Mouse (Mus musculus): ENCODE results near the gene Magi3.
A peak's percentile ranks its signal among the peaks of the same experiment; 100 is the strongest.

Gene Magi3

DNA sequence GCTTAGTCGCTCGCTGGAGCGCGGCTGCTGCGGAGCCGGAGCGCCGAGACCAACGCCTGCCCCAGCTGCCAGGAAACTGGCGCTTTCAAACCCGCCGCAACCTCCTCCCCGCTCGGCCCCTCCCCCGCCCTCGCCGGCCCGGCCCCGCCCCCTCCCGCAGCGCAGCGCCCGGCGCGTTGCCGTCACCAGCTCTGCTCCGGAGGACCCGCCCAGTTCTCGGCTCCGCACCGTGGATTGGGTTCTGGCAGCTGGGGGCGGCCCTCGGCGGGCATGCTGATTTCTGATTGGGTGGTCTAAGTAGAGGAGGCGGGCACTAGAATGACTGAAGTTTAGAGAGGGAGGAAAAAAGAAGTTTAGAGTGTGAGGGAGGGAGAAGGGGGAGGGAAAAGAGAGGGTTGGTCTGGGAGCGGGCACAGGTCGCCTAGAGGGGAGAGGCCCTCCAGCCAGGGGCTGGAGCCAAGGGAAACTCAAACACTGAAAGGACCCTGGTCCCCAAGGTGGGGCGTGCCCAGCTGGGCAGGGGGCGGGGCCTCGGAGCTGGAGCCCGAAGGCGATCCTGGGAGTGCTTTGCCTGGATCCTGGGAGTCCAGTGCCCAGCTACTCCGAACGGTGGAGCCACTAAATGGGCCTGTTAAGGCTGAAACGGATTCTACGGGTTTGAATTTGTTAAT is at the start of gene Magi3:
TSS of gene Magi3 (minus strand) at position 80 of the 671 bp plus-strand sequence.
- DNase-seq (ENCODE audit: low spot score): peak; percentile 97

DNA sequence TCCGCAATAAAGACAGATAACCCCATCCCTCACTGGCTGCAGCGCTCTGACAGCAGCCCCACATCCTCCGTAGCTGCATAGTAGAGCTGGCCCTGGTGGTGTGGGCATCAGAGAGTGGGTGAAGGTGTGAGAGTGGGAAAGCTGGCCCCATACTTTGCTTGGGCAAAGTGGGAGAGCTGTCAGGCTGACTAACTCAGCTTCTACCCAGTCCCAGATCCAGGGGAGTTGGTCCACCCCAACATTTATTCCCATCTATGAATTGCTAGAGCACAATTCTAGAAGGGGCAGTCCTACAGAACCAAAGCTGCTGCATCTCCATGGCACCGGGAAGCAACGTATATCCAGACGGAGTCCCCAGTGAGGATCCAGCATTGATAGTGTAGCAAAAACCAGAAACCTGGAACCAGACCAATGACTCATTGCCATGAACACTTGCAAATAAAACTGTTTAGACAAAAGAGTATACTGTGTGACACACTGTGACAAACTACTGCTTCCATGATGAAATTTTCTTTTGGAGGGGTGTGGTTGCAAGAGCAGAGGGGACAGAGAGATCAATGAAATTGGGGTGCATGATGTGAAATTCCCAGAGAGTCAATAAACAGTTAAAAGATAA is 44.5 kb upstream of the Magi3 start:
- DNase-seq (ENCODE audit: low spot score): no peak

DNA sequence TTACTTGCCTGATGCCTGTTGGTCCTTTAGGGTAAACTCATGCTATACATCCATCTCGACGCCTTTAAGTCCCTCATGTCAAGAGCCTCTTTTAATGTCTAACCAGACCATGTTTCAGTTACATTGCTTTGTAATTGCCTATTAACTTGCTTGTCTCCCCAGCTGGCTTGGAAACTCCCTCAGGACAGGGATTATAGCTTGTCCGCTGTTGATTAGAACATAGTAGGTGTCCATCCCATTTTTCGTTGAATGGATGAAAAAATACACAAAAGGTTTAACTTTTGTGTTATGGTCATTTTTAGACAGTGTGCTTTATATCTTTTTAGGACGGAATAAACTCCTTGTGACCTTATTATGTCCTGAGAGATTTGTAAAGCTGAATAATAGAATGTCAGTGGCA is 40.0 kb upstream of the Magi3 start:
- DNase-seq (ENCODE audit: low spot score): no peak

DNA sequence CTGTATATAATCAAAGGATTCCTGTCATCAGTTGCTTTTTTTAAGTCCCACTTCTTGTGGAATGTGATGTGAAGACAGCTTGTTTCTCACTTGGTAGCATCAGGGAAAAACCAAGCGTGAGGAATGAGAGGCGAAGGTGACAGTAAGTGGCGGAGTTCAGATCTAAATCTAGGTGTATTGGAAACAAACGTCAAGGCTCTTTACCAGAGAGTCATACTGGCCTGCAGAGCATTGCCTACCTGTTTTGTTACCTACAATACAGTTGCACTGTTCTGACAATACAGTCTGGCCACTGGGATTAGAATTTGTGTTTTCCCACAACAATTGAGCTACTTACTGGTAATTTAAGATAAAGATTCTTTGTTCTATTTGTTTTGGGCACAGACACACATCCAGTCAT is 39.0 kb upstream of the Magi3 start:
- no peak for DNase-seq (ENCODE audit: low spot score)

DNA sequence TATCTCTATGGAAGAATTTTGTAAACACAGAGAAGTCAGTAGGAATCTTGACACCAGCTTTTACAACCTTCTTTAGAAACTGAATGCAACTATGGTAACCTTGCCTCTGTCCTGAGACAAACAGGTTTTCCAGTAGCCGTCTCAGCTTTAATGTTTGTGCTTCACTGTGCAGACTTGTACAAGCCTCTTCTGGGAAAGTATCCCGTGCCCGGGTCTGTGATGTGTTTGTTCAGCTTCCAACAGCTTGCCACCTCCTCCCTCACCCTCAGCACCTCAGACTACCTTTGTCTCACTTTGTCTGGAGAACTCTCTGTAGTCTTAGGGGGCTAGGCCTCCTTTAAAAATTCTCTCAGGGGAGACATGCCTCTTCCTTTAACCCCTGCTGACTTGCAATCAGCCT is 36.9 kb upstream of the Magi3 start:
- no peak for DNase-seq (ENCODE audit: low spot score)

DNA sequence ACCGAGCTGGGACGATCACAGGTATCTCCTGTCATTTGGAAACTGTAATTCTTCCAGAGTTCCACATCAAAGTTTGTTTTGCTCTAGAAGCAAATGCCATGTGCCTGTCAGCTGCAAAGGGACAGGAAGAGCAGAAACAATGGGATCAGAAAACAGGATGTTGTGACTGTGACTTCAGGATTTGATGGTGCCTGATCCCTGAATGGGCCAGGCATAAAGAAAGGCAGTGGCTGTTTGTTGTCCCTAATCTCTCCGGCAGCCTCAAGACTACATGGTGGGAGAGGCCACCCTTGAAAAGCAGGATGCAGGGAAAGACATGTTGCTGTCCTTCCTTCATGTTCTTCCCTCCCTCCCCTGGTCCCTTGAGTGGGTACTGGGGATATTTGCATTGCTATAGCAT is 33.6 kb upstream of the Magi3 start:
- DNase-seq (ENCODE audit: low spot score): no peak

DNA sequence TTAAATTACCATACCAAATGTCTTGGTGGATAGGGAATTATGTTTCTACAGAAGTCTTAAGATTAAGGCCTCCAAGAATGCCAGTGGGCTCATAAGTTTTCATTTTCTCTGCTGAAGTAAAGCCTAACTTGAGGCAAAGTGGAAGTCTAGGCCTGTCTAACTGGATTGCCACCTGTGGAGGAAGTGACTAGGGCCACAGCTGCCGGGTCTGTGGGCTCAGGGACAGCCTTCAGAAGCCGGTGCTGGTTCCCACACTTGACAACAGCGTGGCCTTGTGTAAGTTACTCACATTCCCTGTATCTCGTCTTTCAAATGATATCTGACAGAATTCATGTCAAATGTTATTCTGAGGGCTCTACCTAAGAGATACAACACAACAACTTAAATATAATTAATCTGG is 27.7 kb upstream of the Magi3 start:
- no peak for DNase-seq (ENCODE audit: low spot score)

DNA sequence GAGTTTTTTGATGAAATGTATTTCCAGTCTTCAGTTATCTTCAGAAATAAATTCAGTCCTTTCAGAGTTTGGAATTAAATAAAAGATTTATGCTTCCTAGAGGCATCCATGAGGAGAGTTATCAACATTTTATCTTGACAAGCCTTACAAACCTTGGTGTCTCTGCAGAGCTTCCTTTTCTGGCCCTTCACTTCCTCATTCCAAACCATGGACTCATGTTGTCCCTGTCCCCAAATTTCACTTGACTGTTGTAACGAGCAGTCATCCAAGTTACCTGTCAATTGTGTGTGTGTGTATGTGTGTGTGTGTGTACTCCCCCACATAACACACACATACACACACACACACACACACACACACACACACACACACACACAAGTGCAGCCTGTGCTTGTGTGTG is 26.9 kb upstream of the Magi3 start:
- no peak for DNase-seq (ENCODE audit: low spot score)

DNA sequence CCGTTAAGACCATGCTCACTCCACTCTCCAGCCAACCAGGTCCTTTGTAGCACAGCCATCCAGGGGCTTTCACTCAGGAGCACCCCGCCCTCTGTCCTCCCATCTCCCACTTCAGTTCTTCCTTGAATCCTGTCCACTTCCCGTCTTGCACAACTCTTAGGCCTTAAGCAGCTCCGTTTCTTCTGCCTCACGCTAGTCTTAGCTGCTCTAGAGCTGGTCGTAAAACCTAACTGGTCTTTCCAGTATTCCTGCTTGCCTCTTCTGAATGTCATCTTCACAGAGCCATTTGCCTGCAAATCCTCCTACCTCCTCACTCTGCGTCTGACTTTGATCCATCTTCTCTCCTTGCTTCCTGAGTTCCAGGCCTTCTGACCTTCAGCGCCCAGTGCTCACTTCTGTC is 24.2 kb upstream of the Magi3 start:
- DNase-seq (ENCODE audit: low spot score): no peak

DNA sequence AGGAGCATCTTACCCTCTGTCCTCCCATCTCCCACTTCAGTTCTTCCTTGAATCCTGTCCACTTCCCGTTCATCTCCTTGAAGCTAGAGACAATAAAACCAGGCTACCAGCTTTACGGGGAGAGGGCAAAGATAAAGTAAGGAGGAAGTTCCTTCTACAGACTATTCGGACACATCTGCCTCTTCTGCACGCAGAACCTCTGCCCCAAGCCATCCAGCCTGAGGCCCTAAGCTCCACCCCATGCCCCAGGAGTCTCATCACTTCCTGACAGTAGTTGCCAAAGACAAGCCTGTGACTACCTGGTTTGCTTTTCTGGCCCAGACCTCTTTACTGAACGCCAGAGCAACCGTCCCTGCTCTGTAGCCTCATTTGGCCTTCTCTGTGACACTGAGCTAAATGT is 23.8 kb upstream of the Magi3 start:
- no peak for DNase-seq (ENCODE audit: low spot score)

DNA sequence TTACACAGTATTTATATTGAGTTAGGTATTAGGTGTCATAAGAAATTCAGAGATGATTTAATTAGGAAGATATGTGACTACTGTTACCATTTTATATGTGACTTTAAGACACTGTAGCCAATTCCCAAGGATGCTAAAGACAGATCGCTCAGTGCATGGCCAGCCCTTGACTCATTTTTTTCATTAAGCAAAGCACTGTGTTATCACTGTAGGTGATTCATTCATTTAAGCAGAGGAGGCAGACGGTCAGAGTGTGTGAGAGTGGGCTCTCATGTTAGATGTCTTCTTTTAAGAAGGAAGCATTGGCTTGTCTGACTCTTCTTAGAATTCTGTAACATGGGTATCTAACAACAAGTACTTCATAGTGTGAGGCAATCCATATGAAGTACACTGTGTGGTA is 19.6 kb upstream of the Magi3 start:
- no peak for DNase-seq (ENCODE audit: low spot score)

DNA sequence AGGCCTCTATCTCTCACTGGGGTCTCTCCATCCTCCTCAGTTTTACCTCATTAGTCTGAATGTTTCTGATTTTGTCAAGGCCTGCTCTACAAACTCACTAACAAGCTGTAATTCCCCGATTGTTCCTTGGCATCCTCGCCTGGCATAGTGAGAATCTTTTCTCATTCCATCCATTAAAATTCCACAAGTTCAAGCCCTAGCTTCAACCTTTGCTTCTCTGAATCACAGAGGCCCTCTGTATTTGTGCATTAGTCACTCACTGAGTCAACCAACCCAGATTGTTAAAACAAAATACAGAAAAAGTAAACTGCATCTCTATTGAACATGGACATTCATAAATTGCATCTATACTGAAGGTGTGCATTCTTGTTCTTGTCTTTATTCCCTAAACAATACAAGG is 19.2 kb upstream of the Magi3 start:
- no peak for DNase-seq (ENCODE audit: low spot score)

DNA sequence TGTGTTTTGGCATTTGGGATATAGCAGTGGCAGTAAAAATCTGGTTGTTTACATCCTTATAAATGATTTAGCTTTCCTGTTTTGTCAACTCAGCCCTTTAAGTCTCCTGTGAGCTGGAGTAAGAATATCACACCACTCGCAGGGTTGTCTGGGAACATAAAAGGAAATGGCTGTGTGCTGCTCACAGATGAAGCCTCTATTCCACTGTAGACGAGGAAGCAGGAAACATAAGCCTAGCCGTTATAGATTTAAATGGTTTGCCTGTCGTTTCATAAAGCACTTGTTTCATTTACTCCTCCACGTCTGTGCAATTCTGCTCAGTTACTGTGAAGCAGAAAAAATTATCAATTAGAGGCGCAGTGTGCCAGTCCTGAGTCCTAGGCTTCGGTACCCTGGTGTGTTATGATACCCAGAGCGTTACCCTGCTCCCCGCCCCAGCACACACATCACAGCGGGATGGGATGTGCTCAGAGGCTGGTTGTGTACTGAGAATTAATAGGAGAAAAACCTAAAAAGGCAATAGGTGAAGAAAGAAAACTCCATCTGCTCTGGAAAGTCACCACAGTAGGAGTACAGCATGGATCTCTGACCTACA is 17.8 kb upstream of the Magi3 start:
- no peak for DNase-seq (ENCODE audit: low spot score)

DNA sequence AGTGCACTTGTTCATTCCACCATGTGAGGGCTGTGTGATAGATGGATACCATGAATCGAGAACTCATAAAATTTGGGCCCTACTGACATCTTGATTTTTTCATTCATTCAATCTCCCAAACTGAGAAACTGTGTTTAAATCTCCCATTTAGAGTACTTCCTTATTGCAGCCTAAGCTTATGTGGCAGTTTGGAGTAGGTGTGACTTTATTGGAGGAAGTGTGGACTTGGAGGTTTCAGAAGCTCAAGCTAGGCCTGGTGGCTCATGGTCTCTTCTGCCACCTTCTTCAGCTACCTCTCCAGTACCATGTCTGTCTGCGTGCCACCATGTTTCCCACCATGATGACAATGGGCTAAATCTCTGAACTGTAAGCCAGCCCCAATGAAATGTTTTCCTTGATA is 15.9 kb upstream of the Magi3 start:
- DNase-seq (ENCODE audit: low spot score): no peak

DNA sequence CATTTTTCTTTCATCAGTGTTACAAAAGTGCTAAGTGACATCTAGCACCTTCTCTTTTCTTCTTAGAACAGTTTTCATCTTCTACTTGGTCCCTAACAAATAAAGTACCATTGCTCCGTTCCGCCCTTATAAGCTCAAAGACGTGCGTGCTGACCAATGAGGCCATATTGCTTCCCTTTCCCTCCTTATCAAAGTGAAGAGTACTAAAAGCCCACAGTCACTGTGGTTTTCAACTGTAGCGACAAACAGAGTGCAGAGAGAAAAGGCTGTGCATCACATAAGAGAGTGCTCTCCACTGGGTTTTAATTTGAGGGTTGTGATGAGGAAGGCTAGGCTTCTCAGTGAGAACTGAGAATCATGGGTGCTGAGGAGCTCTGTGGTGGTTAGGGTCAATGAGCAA is 14.9 kb upstream of the Magi3 start:
- DNase-seq (ENCODE audit: low spot score): no peak

DNA sequence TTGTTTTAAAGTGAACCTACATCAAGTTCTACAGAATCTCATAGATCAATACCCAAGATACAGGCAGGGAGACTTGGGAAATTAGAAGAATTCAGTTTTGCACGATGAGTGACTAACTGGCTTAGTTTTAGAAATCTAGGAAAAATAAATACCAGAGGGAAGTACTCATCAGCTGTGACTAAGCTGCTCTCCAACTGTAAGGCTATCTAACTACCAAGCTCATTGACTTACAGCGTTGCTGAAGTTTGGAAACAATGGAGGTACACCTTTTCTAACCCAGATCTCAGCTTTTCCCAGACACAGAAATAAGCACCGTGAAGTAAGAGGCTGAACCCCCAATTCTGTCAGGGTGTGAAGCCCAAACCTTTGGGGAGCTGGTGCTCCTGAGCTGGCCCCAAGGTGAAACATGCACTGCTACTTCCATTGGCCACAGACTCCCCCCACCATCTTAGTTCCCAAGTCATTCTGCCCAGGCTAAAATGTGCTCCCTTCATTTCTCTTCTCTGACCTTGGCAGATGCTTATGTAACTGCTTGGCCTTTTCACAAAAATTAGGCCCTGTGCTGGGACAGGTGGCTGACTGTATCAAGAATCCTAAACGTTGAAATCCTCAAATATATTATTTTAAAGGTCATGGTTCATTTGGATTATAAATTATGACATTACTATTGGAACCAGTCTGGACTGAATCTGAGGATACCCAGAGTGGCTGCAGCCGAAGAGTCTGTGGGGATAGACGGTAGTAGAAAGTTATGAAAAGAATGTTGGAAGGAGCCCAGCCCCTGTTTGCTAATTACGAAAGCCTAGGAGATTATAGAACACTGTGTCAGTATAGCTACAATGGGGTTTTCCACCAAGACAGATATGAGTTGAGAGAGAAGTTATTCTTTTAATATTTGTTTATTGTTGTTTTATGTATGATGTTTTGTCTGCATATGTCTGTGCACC is 13.5 kb upstream of the Magi3 start:
- DNase-seq (ENCODE audit: low spot score): no peak

DNA sequence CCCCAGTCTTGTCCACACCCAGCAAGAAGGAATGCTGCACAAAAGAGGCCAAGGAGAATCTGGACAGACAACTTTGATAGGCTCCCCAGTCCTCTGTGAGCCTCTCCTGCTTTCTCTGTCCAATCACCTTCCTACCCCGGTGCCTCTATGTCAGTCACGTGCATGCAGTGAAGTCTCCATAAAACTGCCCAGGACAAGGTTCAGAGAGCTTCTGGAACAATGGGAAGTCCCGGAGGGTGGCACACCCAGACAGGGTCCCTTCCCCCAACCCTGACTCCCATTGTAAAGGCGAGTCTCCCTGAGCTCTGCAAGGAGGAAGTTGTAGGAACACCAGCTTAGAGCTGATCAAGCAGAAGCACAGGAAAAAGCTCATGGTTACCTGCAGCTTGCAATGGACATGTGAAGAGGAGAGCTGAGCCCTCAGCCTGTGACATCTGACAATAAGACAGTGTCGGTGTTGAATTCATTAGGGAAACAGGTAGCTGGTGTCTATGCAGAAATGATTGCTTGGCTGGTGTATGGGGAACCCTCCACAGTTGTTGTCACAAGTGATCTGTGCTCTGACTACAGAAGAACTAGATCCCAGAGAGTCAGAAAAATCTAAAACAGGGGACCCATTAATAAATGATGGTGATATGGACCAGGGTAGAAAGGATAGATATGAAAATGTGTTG is 7.4 kb upstream of the Magi3 start:
- no peak for DNase-seq (ENCODE audit: low spot score)

DNA sequence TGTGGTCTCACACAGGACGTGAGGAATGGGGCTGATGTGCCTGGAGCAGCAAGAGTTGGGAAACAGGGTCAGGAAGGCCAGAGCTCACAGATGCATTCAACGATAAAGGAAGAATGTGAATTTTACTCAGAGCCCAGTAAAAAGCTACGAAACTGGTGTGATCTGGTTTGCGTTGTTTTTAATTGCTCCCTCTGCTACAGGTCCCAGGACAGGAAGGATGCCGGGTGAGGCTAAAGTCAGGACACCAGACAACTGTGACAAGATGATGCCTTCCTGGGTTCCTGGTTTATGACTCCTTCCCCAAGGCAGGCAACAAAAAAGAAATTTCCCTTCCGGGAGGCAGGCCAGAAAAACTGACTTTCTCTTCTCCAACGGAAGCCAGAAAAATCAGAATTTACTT is 6.6 kb upstream of the Magi3 start:
- no peak for DNase-seq (ENCODE audit: low spot score)

DNA sequence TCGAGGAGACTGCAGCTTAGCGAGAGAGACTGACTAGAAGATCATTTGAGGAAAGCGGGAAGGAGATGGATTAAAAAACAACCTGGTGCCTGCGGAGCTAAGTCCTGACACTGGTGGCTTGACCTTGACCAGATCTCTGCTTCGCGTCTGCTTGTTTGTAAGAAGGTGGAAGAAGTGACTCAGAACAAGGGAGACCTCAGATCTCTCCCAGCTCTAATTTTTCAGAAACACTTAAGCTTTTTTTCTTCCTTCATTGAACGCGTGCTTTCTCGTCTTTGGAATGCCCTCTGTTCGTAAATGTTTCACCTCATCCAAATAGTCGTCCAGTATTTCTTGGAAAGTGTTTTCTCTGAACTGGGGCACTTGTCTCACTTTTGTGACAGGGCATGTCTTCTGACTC is 982 bp upstream of the Magi3 start:
- no peak for DNase-seq (ENCODE audit: low spot score)

DNA sequence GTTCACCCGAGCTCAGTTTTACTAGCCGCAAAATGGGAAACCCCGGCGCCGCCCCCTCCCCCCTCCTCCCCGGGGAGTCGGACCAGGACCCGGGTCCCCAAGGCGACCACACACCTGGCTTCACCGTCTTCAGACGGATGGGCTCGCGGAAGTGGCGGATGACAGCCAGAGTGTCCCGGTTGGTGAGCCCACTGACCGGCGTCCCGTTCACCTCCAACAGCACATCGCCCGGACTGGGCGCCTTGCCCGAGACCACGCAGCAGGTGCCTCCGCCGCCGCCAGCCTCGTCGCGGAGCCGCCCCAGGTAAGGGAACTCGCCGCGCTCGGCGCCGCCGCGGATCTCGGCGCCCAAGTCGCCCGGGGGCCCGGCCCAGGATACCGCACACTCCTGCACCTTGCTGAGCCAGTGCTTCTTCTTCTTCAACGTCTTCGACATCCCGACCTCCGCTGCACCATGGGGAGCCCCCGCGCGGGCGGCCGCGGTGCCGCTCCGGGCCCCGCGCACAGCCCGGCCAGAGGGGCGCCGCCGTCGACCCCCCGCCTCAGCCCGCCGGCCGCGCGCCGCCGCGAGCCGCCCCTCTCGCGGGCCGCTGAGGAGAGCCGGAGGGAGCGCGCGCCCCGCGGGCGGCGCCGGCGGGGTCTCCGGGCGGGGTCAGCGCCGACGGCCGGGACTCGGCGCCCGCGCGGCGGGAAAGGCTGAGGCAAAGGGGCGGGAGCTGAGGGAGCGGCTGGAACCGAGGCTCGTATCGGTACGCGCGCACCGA is 461 bp downstream of the Magi3 start:
- peak; percentile 36 for DNase-seq (ENCODE audit: low spot score)

DNA sequence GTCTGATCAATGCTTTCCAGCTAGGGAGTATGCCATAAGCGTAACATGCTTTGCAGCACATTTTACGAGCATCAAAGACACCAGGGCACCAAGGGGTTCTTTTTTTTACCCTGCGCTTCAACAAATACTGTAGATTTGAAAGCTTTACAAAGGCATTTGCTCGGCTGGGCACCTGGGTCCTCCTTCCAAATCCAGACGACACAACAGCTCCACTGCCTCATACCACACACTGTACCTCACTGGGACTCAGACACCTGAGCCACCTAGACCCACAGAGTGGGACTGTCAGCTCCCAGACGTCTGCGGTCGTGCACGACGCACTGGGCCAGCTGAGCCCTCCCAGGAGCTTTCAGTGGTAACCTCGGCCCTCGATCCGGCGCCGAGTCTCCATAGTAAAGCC is 1.2 kb downstream of the Magi3 start:
- DNase-seq (ENCODE audit: low spot score): peak; percentile 18
